Mouse (Mus musculus) spleen, postnatal 4 days (tissue): ENCODE measurements at regions not wholly inside any gene's neighbourhood (a gene's known extent, or its start where the extent isn't known, plus 50 kb on each side); places are given as distances from the start of the nearest gene placed in this dataset.

Experiments
- DNase-seq, 2 experiments: peaks; one replicate each; pipeline ENCODE4 v3.0.0; 2022; ENCODE audit warnings: low spot score in 2 of 2

- DNase-seq: no peak
Measured at GRCm38 (mm10) chr16:5829071-5829470, 56.1 kb upstream of the Rbfox1 start.

- no peak for DNase-seq
Measured at GRCm38 (mm10) chr16:5823316-5823715, 61.8 kb upstream of the Rbfox1 start.

- no peak for DNase-seq
Measured at GRCm38 (mm10) chr16:5817166-5817565, 68.0 kb upstream of the Rbfox1 start.

- DNase-seq: no peak
Measured at GRCm38 (mm10) chr16:5812245-5812820, 72.8 kb upstream of the Rbfox1 start.

- DNase-seq: no peak
Measured at GRCm38 (mm10) chr16:5811654-5811992, 73.5 kb upstream of the Rbfox1 start.

GRCm38 (mm10) chr16:5810986-5811653 is 74.0 kb upstream of the Rbfox1 start:
- no peak for DNase-seq

GRCm38 (mm10) chr16:5798188-5798587 is 87.0 kb upstream of the Rbfox1 start:
- DNase-seq: no peak

GRCm38 (mm10) chr16:5792216-5792615 is 92.9 kb upstream of the Rbfox1 start:
- DNase-seq: no peak

GRCm38 (mm10) chr16:5790161-5790560 is 95.0 kb upstream of the Rbfox1 start:
- no peak for DNase-seq

- no peak for DNase-seq
Measured at GRCm38 (mm10) chr16:5787206-5787605, 97.9 kb upstream of the Rbfox1 start.

- no peak for DNase-seq
Measured at GRCm38 (mm10) chr16:5766771-5767421, 118.3 kb upstream of the Rbfox1 start.

GRCm38 (mm10) chr16:5765143-5765542 is 120.0 kb upstream of the Rbfox1 start:
- no peak for DNase-seq

- DNase-seq: no peak
Measured at GRCm38 (mm10) chr16:5760821-5761220, 124.3 kb upstream of the Rbfox1 start.

- no peak for DNase-seq
Measured at GRCm38 (mm10) chr16:5759021-5759420, 126.1 kb upstream of the Rbfox1 start.

GRCm38 (mm10) chr16:5742716-5743507 is 142.2 kb upstream of the Rbfox1 start:
- no peak for DNase-seq

- DNase-seq: no peak
Measured at GRCm38 (mm10) chr16:5740776-5741175, 144.4 kb upstream of the Rbfox1 start.

- no peak for DNase-seq
Measured at GRCm38 (mm10) chr16:5733608-5734007, 151.5 kb upstream of the Rbfox1 start.

- DNase-seq: no peak
Measured at GRCm38 (mm10) chr16:5722506-5722905, 162.6 kb upstream of the Rbfox1 start.

- no peak for DNase-seq
Measured at GRCm38 (mm10) chr16:5713476-5713875, 171.7 kb upstream of the Rbfox1 start.

GRCm38 (mm10) chr16:5709831-5710230 is 175.3 kb upstream of the Rbfox1 start:
- no peak for DNase-seq

GRCm38 (mm10) chr16:5700731-5701255 is 184.4 kb upstream of the Rbfox1 start:
- no peak for DNase-seq

- DNase-seq: no peak
Measured at GRCm38 (mm10) chr16:5688322-5688721, 196.8 kb upstream of the Rbfox1 start.
